Mouse (Mus musculus) hindbrain, embryonic 16.5 days (tissue): ENCODE data around the gene Hist1h2bl. TPM values are rescaled to one million over a fixed set of nuclear protein-coding genes. Genes with fewer than 3 reads are reported as not detected.

Experiments
- ATAC-seq: fragments of 200-750 bp; cut with Nextera tagmentation; 2 replicates; pipeline ENCODE4 v1.8.0; 2017; ENCODE audit warnings: moderate TSS enrichment, moderate library complexity
- H3K27ac ChIP-seq: fragments of 300-500 bp; sonication (generic); 2 replicates; pipeline ENCODE4 v1.5.1; 2014; ENCODE audit warnings: low read depth, mild to moderate bottlenecking, control low read depth, low read length, moderate library complexity
- H3K27me3 ChIP-seq: fragments of 300-500 bp; sonication (generic); replicated peaks from 2 replicates; pipeline ENCODE4 v1.6.1; 2014; ENCODE audit warnings: low read length; ENCODE audit not compliant: control insufficient read depth, insufficient read depth
- H3K36me3 ChIP-seq: fragments of 300-500 bp; sonication (generic); 2 replicates; pipeline ENCODE4 v1.6.1; 2014; ENCODE audit warnings: mild to moderate bottlenecking, low read length, moderate library complexity, mixed read lengths; ENCODE audit not compliant: control insufficient read depth, insufficient read depth
- H3K4me1 ChIP-seq: fragments of 300-500 bp; sonication (generic); 2 replicates; pipeline ENCODE4 v1.6.1; 2014; ENCODE audit warnings: low read depth, low read length; ENCODE audit not compliant: control insufficient read depth, insufficient read depth
- H3K4me2 ChIP-seq: fragments of 300-500 bp; sonication (generic); 2 replicates; pipeline ENCODE4 v1.6.1; 2014; ENCODE audit warnings: mild to moderate bottlenecking, low read length, control low read depth, moderate library complexity
- H3K4me3 ChIP-seq: fragments of 300-500 bp; sonication (generic); 2 replicates; pipeline ENCODE4 v1.5.1; 2014; ENCODE audit warnings: mild to moderate bottlenecking, low read length, control low read depth, moderate library complexity
- H3K9ac ChIP-seq: fragments of 300-500 bp; sonication (generic); 2 replicates; pipeline ENCODE4 v1.6.1; 2014; ENCODE audit warnings: low read depth, mild to moderate bottlenecking, control low read depth, low read length, moderate library complexity
- H3K9me3 ChIP-seq: fragments of 300-500 bp; sonication (generic); 2 replicates; pipeline ENCODE4 v1.6.1; 2014; ENCODE audit warnings: mild to moderate bottlenecking, low read length, moderate library complexity; ENCODE audit not compliant: control insufficient read depth
- WGBS: fragments of 180-500 bp; shearing (Covaris S2); extraction: QIAGEN DNeasy Blood & Tissue Kit; methylation state at CpG from one replicate; pipeline ENCODE4 v1.1.7; 2014; 5-methylcytosine and 5-hydroxymethylcytosine counted together
- microRNA-seq: library from miRNA; unstranded; fragments of <30 nt; microRNA quantifications from one replicate; pipeline ENCODE4, GENCODE M21; 2017
- polyA plus RNA-seq: library from polyadenylated mRNA; unstranded; fragments of >200 nt; fragmentation: Nextera tagmentation; extraction: Ambion mirVana; gene quantifications from 2 replicates; pipeline ENCODE4 v1.2.1, GENCODE M21; 2015

The Hist1h2bl gene
- polyA plus RNA-seq, 1 experiment from 2014 or later, result not detected

DNA sequence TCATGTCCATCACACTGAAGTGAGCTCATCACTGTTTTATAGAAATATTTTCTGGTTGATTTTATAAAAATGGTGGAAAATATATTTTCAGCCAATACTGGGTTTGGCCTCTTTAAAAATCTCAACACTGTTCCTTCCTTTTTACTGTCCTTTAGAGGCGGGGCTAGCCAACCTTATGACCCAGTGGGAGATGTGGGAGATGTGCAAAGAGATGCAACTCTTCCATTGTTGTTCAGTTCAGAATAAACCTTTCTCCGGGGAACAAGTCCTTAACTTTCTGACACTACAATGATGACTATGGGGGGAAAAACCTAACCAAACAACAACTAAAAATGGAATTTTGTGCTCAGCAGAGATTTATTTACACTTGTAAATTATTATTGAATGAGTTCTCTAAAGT, 38.6 kb downstream of the Hist1h2bl start, which contains the start of gene Olfr1360:
Olfr1360 (minus strand) TSS at position 101 of the 400 bp plus-strand sequence.
- no peaks in the 10 kb centered on the region for H3K27me3 ChIP-seq
- ATAC-seq, result no peak
- H3K4me2 ChIP-seq, result no peak within 1 kb of the TSS
- WGBS, result 82% methylated on average over 2 of the region's 2 CpGs
- H3K9me3 ChIP-seq, result no peaks in the 10 kb centered on the region
- no peaks in the 10 kb centered on the region for H3K36me3 ChIP-seq
- no peak within 1 kb of the TSS for H3K27ac ChIP-seq
- H3K4me1 ChIP-seq, result no peaks in the 10 kb centered on the region
- H3K9ac ChIP-seq, result no peak within 1 kb of the TSS
- H3K4me3 ChIP-seq, result no peak within 1 kb of the TSS

Small RNA genes lying within 50 kb of the gene (microRNA-seq; reads per million reads assigned to microRNA genes)
- gene Gm44357, result not detected
- not detected for gene Gm44367
- gene Gm44454, result not detected

Other genes with a start within 250 kb of the Hist1h2bl start
- gene Nkapl, start 247.6 kb downstream of the Hist1h2bl start, polyA plus RNA-seq, result 2.5 and 3.2 TPM in 2 replicates
- gene Zkscan4, start 237.2 kb downstream of the Hist1h2bl start, polyA plus RNA-seq, result 10.8 and 11.3 TPM in 2 replicates
- gene Gm10065, start 236.7 kb downstream of the Hist1h2bl start, polyA plus RNA-seq, result not detected in 2 replicates
- 0.64 and 2.0 TPM in 2 replicates for gene AK157302, start 220.9 kb downstream of the Hist1h2bl start, polyA plus RNA-seq
- 6.5 and 23.7 TPM in 2 replicates for gene Gm11273, start 214.7 kb downstream of the Hist1h2bl start, polyA plus RNA-seq
- 4.3 and 4.4 TPM in 2 replicates for gene Zkscan8, start 185.0 kb downstream of the Hist1h2bl start, polyA plus RNA-seq
- 0.11 and 0.13 TPM in 2 replicates for gene Olfr1366, start 173.3 kb downstream of the Hist1h2bl start, polyA plus RNA-seq
- 0.05 and 0.09 TPM in 2 replicates for gene Olfr1535, start 156.2 kb downstream of the Hist1h2bl start, polyA plus RNA-seq
- not detected in 2 replicates for gene Olfr1364, start 134.4 kb downstream of the Hist1h2bl start, polyA plus RNA-seq
- not detected in 2 replicates for gene Olfr1362, start 102.1 kb downstream of the Hist1h2bl start, polyA plus RNA-seq
- 0.05 TPM in 1 of 2 replicates, not detected in the other for gene Olfr11, start 73.6 kb downstream of the Hist1h2bl start, polyA plus RNA-seq
- not detected in 2 replicates for gene Olfr1361, start 52.8 kb downstream of the Hist1h2bl start, polyA plus RNA-seq
- gene Olfr1360, start 38.7 kb downstream of the Hist1h2bl start, polyA plus RNA-seq, result not detected in 2 replicates
- gene Olfr1359, start 18.0 kb downstream of the Hist1h2bl start, polyA plus RNA-seq, result not detected in 2 replicates
- 5.1 and 6.5 TPM in 2 replicates for gene Hist1h2ai, start 279 bp upstream of the Hist1h2bl start, polyA plus RNA-seq
- gene Hist1h3h, start 1.5 kb upstream of the Hist1h2bl start, polyA plus RNA-seq, result 0.98 TPM in 1 of 2 replicates, not detected in the other
- 0.50 and 1.2 TPM in 2 replicates for gene Hist1h2bm, start 5.9 kb upstream of the Hist1h2bl start, polyA plus RNA-seq
- 0.35 and 0.55 TPM in 2 replicates for gene Hist1h4j, start 18.9 kb upstream of the Hist1h2bl start, polyA plus RNA-seq
- not detected in 2 replicates for gene Hist1h4k, start 34.4 kb upstream of the Hist1h2bl start, polyA plus RNA-seq
- 3.3 and 4.8 TPM in 2 replicates for gene Hist1h2ak, start 37.7 kb upstream of the Hist1h2bl start, polyA plus RNA-seq
- gene Hist1h2bn, start 38.0 kb upstream of the Hist1h2bl start, polyA plus RNA-seq, result not detected in 2 replicates
- 2.7 and 3.1 TPM in 2 replicates for gene Hist1h1b, start 64.5 kb upstream of the Hist1h2bl start, polyA plus RNA-seq
- 19.4 and 19.7 TPM in 2 replicates for gene Hist1h3i, start 67.2 kb upstream of the Hist1h2bl start, polyA plus RNA-seq
- gene Hist1h2an, start 71.1 kb upstream of the Hist1h2bl start, polyA plus RNA-seq, result 1.2 TPM in 1 of 2 replicates, not detected in the other
- not detected in 2 replicates for gene Hist1h2bp, start 71.3 kb upstream of the Hist1h2bl start, polyA plus RNA-seq
- gene Hist1h2bq, start 94.1 kb upstream of the Hist1h2bl start, polyA plus RNA-seq, result 4.0 and 4.4 TPM in 2 replicates
- gene Hist1h2ao, start 94.3 kb upstream of the Hist1h2bl start, polyA plus RNA-seq, result not detected in 2 replicates
- gene Hist1h4m, start 95.6 kb upstream of the Hist1h2bl start, polyA plus RNA-seq, result not detected in 2 replicates
- gene Hist1h4n, start 116.1 kb upstream of the Hist1h2bl start, polyA plus RNA-seq, result 2.9 and 4.2 TPM in 2 replicates
- gene Hist1h2ap, start 117.4 kb upstream of the Hist1h2bl start, polyA plus RNA-seq, result 530 and 568 TPM in 2 replicates
- gene Hist1h2br, start 117.6 kb upstream of the Hist1h2bl start, polyA plus RNA-seq, result 3.8 and 4.2 TPM in 2 replicates
- gene Zfp184, start 229.0 kb upstream of the Hist1h2bl start, polyA plus RNA-seq, result 10.6 and 12.4 TPM in 2 replicates